Mouse (Mus musculus) testis, adult 10 weeks (tissue): ENCODE results near the gene Mypn. TPM values are rescaled to one million over a fixed set of nuclear protein-coding genes. Genes with fewer than 3 reads are reported as not detected.

ENCODE experiments used
- polyA plus RNA-seq: library from polyadenylated mRNA; stranded (reverse); fragments of 350-450 nt; fragmentation: Illumina TruSeq; extraction: RNeasy Lipid Tissue Mini Kit (QIAGEN cat#74804); gene quantifications from one replicate; pipeline ENCODE4 v1.2.3, GENCODE M21; 2014; ENCODE audit warnings: low read depth, low replicate concordance

The Mypn gene
- 0.85 TPM for polyA plus RNA-seq

DNA sequence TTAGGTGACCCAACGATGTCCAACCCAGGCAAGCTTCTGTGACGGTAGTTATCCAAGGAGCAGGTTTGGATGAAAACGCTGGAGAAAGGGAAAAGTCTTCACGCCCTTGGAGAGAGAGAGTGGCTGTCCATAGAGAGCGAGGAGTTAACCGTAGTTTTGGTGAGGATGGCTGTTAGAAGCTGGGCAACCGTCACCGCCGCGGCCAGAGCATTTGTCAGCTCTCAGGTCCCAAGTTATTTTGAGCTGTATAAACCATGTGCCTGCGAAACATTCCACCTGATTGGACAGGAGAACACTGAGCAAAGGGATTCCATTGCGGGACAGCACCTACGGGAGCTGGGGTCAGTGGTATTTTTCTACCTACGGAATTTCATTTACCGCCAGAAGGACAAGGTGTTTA, at the start of gene Mypn:
Gene Mypn, minus strand, starts transcription at position 225 of the 400 bp plus-strand sequence.

DNA sequence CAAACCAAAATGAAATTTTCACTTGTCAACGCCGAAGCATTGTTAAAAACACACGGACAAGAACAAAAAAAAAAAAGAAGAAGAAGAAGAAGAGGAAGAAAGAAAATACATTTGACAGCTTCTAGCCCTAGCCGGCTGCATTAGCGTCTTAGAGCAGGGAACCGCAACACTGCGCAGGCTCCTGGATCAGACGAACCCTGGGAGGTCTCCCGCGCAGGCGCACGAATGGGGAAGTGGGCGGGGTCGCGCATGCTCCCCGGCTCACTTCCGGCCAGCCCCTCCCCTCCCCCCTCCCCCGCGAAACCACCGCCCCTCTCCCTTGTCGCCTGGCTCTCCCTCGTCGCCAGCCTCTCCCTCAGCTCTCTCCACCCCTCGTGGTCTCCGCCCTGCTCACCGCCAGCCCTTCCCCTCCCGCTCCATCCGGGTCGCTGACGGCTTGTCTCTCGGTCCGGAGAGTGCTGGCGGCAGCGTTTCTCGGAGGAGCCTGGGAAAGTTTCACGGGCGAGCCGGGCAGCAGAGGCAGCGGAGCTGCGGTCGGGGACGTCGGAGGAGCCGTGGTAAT, 39.8 kb upstream of the Mypn start, which contains the start of gene Herc4:
Gene Herc4, plus strand, starts transcription at position 318 of the 562 bp plus-strand sequence.

DNA sequence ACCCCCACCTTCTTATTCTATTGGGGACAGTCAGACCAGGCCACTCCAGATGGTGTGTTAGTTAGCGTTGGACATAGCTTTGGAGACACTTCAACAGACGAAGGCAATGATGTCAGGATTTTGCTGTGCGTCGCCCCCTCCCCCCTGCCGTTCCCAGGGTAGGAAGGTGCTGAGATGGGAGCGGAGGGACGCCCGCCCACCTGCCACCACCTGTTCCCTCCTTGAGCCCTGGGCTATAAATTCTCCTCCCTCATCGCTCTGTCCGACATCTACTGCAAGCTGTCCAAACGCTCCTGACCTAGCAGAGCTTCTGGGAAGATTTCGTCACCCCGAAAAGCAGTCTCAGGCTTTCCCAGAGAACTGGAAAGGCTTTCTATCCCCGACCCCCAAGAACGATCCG, 104.2 kb downstream of the Mypn start, which contains the start of gene Atoh7:
Gene Atoh7, plus strand, starts transcription at position 131 of the 400 bp plus-strand sequence.

Other genes with a start within 250 kb of the Mypn start
- gene Rufy2, start 223.7 kb downstream of the Mypn start, polyA plus RNA-seq, result 3.9 TPM
- 201 TPM for gene Hnrnph3, start 179.7 kb downstream of the Mypn start, polyA plus RNA-seq
- gene Pbld2, start 179.6 kb downstream of the Mypn start, polyA plus RNA-seq, result 1.8 TPM
- gene Pbld1, start 143.8 kb downstream of the Mypn start, polyA plus RNA-seq, result 0.71 TPM
- gene Atoh7, start 104.3 kb downstream of the Mypn start, polyA plus RNA-seq, result not detected
- 518 TPM for gene Herc4, start 39.9 kb upstream of the Mypn start, polyA plus RNA-seq
- gene Sirt1, start 177.8 kb upstream of the Mypn start, polyA plus RNA-seq, result 70.6 TPM
- gene Dnajc12, start 178.5 kb upstream of the Mypn start, polyA plus RNA-seq, result 1.8 TPM
- not detected for gene Gm7075, start 217.8 kb upstream of the Mypn start, polyA plus RNA-seq
- gene Ctnna3, start 226.1 kb upstream of the Mypn start, polyA plus RNA-seq, result 83.7 TPM